Mouse (Mus musculus): ENCODE measurements around the gene Asgr2. TPM values are rescaled to one million over a fixed set of nuclear protein-coding genes. Genes with fewer than 3 reads are reported as not detected.

The Asgr2 gene
- total and polyA plus RNA-seq, 3 experiments, result not detected

- ATAC-seq (ENCODE audit: extremely low read depth, insufficient number of reproducible peaks, low FRiP score, poor library complexity, severe bottlenecking), result no peak
- peaks cover 16% of the 10 kb centered on the region for H3K27me3 ChIP-seq (ENCODE audit: insufficient read depth, low read length)
- no peaks in the 10 kb centered on the region for H3K9me3 ChIP-seq (replicated peaks)
- peaks cover 23% of the 10 kb centered on the region for H3K4me1 ChIP-seq (ENCODE audit: insufficient read depth, low read depth, low read length)
- no peak for DNase-seq (ENCODE audit: low spot score)
- TF ChIP-seq CTCF (IDR thresholded peaks at IDR 0.05; ENCODE audit: low read depth, low read length) (no peak), GATA2 (IDR thresholded peaks at IDR 0.05; ENCODE audit: borderline replicate concordance, low read depth, low read length) (no peak), GATA1 (IDR thresholded peaks at IDR 0.05; ENCODE audit: borderline replicate concordance, low read length) (no peak), POLR2AphosphoS5 (IDR thresholded peaks at IDR 0.05; ENCODE audit: insufficient replicate concordance, low read depth, low read length) (no peak), TAL1 (conservative IDR thresholded peaks at IDR 0.05; ENCODE audit: low read depth, low read length) (no peak)
- no peak overlapping the region for H3K4me3 ChIP-seq (ENCODE audit: low read depth, low read length)
- H3K36me3 ChIP-seq (replicated peaks), result no peaks in the 10 kb centered on the region
Measured at GRCm38 (mm10) chr11:70079175-70079574, 13.3 kb upstream of the Asgr2 start.

- peaks cover 22% of the 10 kb centered on the region for H3K27me3 ChIP-seq (ENCODE audit: insufficient read depth, low read length)
Measured at GRCm38 (mm10) chr11:70079928-70080327, 12.5 kb upstream of the Asgr2 start.

GRCm38 (mm10) chr11:70080803-70081590 is 11.4 kb upstream of the Asgr2 start:
- Histone ChIP-seq H3K36me3 (replicated peaks) (no peaks in the 10 kb centered on the region), H3K4me3 (ENCODE audit: low read depth, low read length) (no peak overlapping the region), H3K27me3 (ENCODE audit: insufficient read depth, low read length) (peaks cover 22% of the 10 kb centered on the region), H3K4me1 (ENCODE audit: insufficient read depth, low read depth, low read length) (peaks cover 10% of the 10 kb centered on the region), H3K9me3 (replicated peaks) (no peaks in the 10 kb centered on the region)
- no peak for DNase-seq (ENCODE audit: low spot score)
- no peak for ATAC-seq (ENCODE audit: extremely low read depth, insufficient number of reproducible peaks, low FRiP score, poor library complexity, severe bottlenecking)
- TF ChIP-seq CTCF (IDR thresholded peaks at IDR 0.05; ENCODE audit: low read depth, low read length) (no peak), GATA2 (IDR thresholded peaks at IDR 0.05; ENCODE audit: borderline replicate concordance, low read depth, low read length) (no peak), GATA1 (IDR thresholded peaks at IDR 0.05; ENCODE audit: borderline replicate concordance, low read length) (no peak), TAL1 (conservative IDR thresholded peaks at IDR 0.05; ENCODE audit: low read depth, low read length) (no peak)

More at GRCm38 (mm10) chr11:70079928-70080327, 12.5 kb upstream of the Asgr2 start:
- no peak for DNase-seq (ENCODE audit: low spot score)
- Histone ChIP-seq H3K4me3 (ENCODE audit: low read depth, low read length) (no peak overlapping the region), H3K4me1 (ENCODE audit: insufficient read depth, low read depth, low read length) (peaks cover 21% of the 10 kb centered on the region), H3K9me3 (replicated peaks) (no peaks in the 10 kb centered on the region), H3K36me3 (replicated peaks) (no peaks in the 10 kb centered on the region)
- ATAC-seq (ENCODE audit: extremely low read depth, insufficient number of reproducible peaks, low FRiP score, poor library complexity, severe bottlenecking), result no peak
- no peak for TF ChIP-seq GATA2 (IDR thresholded peaks at IDR 0.05; ENCODE audit: borderline replicate concordance, low read depth, low read length)
- no peak for TF ChIP-seq TAL1 (conservative IDR thresholded peaks at IDR 0.05; ENCODE audit: low read depth, low read length)
- TF ChIP-seq CTCF (IDR thresholded peaks at IDR 0.05; ENCODE audit: low read depth, low read length), result no peak
- no peak for TF ChIP-seq POLR2AphosphoS5 (IDR thresholded peaks at IDR 0.05; ENCODE audit: insufficient replicate concordance, low read depth, low read length)

GRCm38 (mm10) chr11:70084563-70084962 is 7.9 kb upstream of the Asgr2 start:
- TF ChIP-seq GATA2 (IDR thresholded peaks at IDR 0.05; ENCODE audit: borderline replicate concordance, low read depth, low read length) (no peak), CTCF (IDR thresholded peaks at IDR 0.05; ENCODE audit: low read depth, low read length) (no peak), TAL1 (conservative IDR thresholded peaks at IDR 0.05; ENCODE audit: low read depth, low read length) (no peak), POLR2AphosphoS5 (IDR thresholded peaks at IDR 0.05; ENCODE audit: insufficient replicate concordance, low read depth, low read length) (no peak), GATA1 (IDR thresholded peaks at IDR 0.05; ENCODE audit: borderline replicate concordance, low read length) (no peak)
- Histone ChIP-seq H3K4me1 (ENCODE audit: insufficient read depth, low read depth, low read length) (peaks cover 5% of the 10 kb centered on the region), H3K36me3 (replicated peaks) (no peaks in the 10 kb centered on the region), H3K9me3 (replicated peaks) (peaks cover 6% of the 10 kb centered on the region; the same call in 1 of the 2 replicates), H3K4me3 (ENCODE audit: low read depth, low read length) (no peak overlapping the region), H3K27me3 (ENCODE audit: insufficient read depth, low read length) (peaks cover 21% of the 10 kb centered on the region)
- ATAC-seq (ENCODE audit: extremely low read depth, insufficient number of reproducible peaks, low FRiP score, poor library complexity, severe bottlenecking) (no peak), DNase-seq (ENCODE audit: low spot score) (no peak)

- no peak overlapping the region for H3K4me3 ChIP-seq (ENCODE audit: low read depth, low read length)
- DNase-seq (ENCODE audit: low spot score) (no peak), ATAC-seq (ENCODE audit: extremely low read depth, insufficient number of reproducible peaks, low FRiP score, poor library complexity, severe bottlenecking) (no peak)
- peaks cover 23% of the 10 kb centered on the region for H3K27me3 ChIP-seq (ENCODE audit: insufficient read depth, low read length)
- TF ChIP-seq TAL1 (conservative IDR thresholded peaks at IDR 0.05; ENCODE audit: low read depth, low read length), result no peak
- no peak for TF ChIP-seq CTCF (IDR thresholded peaks at IDR 0.05; ENCODE audit: low read depth, low read length)
- no peak for TF ChIP-seq GATA1 (IDR thresholded peaks at IDR 0.05; ENCODE audit: borderline replicate concordance, low read length)
- no peak for TF ChIP-seq GATA2 (IDR thresholded peaks at IDR 0.05; ENCODE audit: borderline replicate concordance, low read depth, low read length)
- TF ChIP-seq POLR2AphosphoS5 (IDR thresholded peaks at IDR 0.05; ENCODE audit: insufficient replicate concordance, low read depth, low read length), result no peak
- H3K9me3 ChIP-seq (replicated peaks), result no peaks in the 10 kb centered on the region
- no peaks in the 10 kb centered on the region for H3K36me3 ChIP-seq (replicated peaks)
- H3K4me1 ChIP-seq (ENCODE audit: insufficient read depth, low read depth, low read length), result no peaks in the 10 kb centered on the region
Measured at GRCm38 (mm10) chr11:70097396-70097795, 5.0 kb downstream of the Asgr2 start.

- H3K36me3 ChIP-seq (replicated peaks), result no peaks in the 10 kb centered on the region
- ATAC-seq (ENCODE audit: extremely low read depth, insufficient number of reproducible peaks, low FRiP score, poor library complexity, severe bottlenecking), result no peak
- TF ChIP-seq GATA2 (IDR thresholded peaks at IDR 0.05; ENCODE audit: borderline replicate concordance, low read depth, low read length), result no peak
- no peak for TF ChIP-seq GATA1 (IDR thresholded peaks at IDR 0.05; ENCODE audit: borderline replicate concordance, low read length)
- TF ChIP-seq TAL1 (conservative IDR thresholded peaks at IDR 0.05; ENCODE audit: low read depth, low read length), result no peak
- no peak for TF ChIP-seq CTCF (IDR thresholded peaks at IDR 0.05; ENCODE audit: low read depth, low read length)
- no peak for TF ChIP-seq POLR2AphosphoS5 (IDR thresholded peaks at IDR 0.05; ENCODE audit: insufficient replicate concordance, low read depth, low read length)
- no peak overlapping the region for H3K4me3 ChIP-seq (ENCODE audit: low read depth, low read length)
- H3K27me3 ChIP-seq (ENCODE audit: insufficient read depth, low read length), result peaks cover 25% of the 10 kb centered on the region
- no peaks in the 10 kb centered on the region for H3K9me3 ChIP-seq (replicated peaks)
- no peaks in the 10 kb centered on the region for H3K4me1 ChIP-seq (ENCODE audit: insufficient read depth, low read depth, low read length)
- DNase-seq (ENCODE audit: low spot score), result no peak
Measured at GRCm38 (mm10) chr11:70099102-70099501, 6.7 kb downstream of the Asgr2 start.

Measured in G1E (cell line).